Mouse (Mus musculus): ENCODE measurements around the gene Mtpn. TPM values are rescaled to one million over a fixed set of nuclear protein-coding genes. Genes with fewer than 3 reads are reported as not detected.

Mtpn gene
- polyA plus RNA-seq (2012; rRNA removed): 41.4 and 180 TPM in 2 replicates

GRCm38 (mm10) chr6:35539304-35540009 lies at the start of gene Mtpn:
Gene Mtpn, minus strand, starts transcription at chr6:35539888.

Other genes with a start within 250 kb of the Mtpn start
- 0.33 and 0.48 TPM in 2 replicates for gene Slc13a4, start 231.8 kb downstream of the Mtpn start, polyA plus RNA-seq (2012; rRNA removed)
- gene Fam180a, start 213.7 kb downstream of the Mtpn start, polyA plus RNA-seq (2012; rRNA removed): 1.4 and 2.5 TPM in 2 replicates

Data from ovary, adult 2 months (tissue).